Mouse (Mus musculus): ENCODE results near the gene Kcnab2.

DNA sequence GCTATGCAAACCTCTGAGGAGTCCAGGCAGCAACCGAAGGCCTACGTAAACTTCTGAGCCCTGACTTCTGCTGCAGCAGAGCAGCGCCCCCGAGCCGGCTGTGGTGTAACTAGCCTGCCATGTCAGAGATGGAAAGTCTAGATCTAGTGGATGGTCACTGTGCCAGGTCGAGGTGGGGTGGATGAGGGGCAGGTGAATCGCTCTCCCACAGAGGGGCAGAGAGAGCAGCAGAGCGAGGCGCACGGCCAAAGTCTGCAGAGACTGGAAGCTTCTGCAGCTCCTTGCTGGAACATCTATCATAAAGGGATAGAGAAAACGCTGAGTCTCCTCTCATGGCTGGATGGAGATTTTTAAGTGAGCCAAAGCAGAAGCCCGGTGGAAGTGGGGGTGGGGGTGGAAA lies 15.2 kb downstream of the Kcnab2 start:
- no peak for TF ChIP-seq POLR2A (IDR thresholded peaks at IDR 0.05; ENCODE audit: insufficient read depth, low read depth, low read length)
- TF ChIP-seq CTCF (IDR thresholded peaks at IDR 0.05) = no peak
- TF ChIP-seq EP300 (IDR thresholded peaks at IDR 0.05; ENCODE audit: insufficient read depth, low read depth, low read length) = no peak
